Mouse (Mus musculus) macrophage (primary cell): Measurements from ENCODE around the gene E2f2. TPM values are rescaled to one million over a fixed set of nuclear protein-coding genes. Genes with fewer than 3 reads are reported as not detected.

ENCODE experiments used
- H3K27ac ChIP-seq: fragments of 350-480 bp; formaldehyde crosslinking; 2 replicates; pipeline ENCODE4 v1.9.0; 2021
- H3K36me3 ChIP-seq: fragments of 350-480 bp; formaldehyde crosslinking; 2 replicates; pipeline ENCODE4 v1.9.0; 2021; ENCODE audit errors: inconsistent target
- H3K4me3 ChIP-seq: fragments of 350-480 bp; formaldehyde crosslinking; 2 replicates; pipeline ENCODE4 v1.9.0; 2021; ENCODE audit errors: inconsistent target
- H3K79me2 ChIP-seq: fragments of 350-480 bp; formaldehyde crosslinking; 2 replicates; pipeline ENCODE4 v1.9.0; 2021; ENCODE audit errors: inconsistent target
- WGBS: methylation state at CpG from one replicate; pipeline ENCODE4 v1.1.7; 2026; ENCODE audit warnings: inconsistent platforms; ENCODE audit not compliant: missing documents; 5-methylcytosine and 5-hydroxymethylcytosine counted together
- polyA plus RNA-seq: library from polyadenylated mRNA; stranded (reverse); fragments of 250-400 nt; gene quantifications from 3 replicates; pipeline ENCODE4 v1.2.4, GENCODE M21; 2018; ENCODE audit warnings: inconsistent platforms

The E2f2 gene
- polyA plus RNA-seq, 1 experiment from 2014 or later = 1.5 TPM

DNA sequence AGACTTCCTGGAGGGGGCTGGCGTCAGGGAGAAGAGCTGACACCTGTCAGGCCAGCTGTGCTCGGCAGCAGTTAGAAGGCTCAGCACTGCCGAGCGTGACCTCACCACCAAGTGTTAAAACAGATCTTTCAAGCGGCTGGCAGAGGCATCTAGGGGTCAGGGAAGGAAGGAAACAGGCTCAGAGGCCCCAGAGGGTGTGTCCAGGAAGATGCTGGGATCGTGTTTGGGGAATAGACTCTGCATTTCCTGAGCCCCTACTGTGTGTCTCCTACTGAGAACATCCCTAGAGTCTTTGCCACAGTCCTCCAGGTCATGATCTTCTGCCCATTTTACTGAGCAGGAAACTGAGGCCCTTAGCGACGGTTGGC lies 5.0 kb downstream of the E2f2 start:
- peaks cover 72% of the 10 kb centered on the region for H3K79me2 ChIP-seq
- H3K27ac ChIP-seq = peak overlapping the region; percentile 81
- no peaks in the 10 kb centered on the region for H3K36me3 ChIP-seq
- whole genome bisulfite sequencing = 15% methylated on average over 8 of the region's 8 CpGs
- no peak overlapping the region for H3K4me3 ChIP-seq

DNA sequence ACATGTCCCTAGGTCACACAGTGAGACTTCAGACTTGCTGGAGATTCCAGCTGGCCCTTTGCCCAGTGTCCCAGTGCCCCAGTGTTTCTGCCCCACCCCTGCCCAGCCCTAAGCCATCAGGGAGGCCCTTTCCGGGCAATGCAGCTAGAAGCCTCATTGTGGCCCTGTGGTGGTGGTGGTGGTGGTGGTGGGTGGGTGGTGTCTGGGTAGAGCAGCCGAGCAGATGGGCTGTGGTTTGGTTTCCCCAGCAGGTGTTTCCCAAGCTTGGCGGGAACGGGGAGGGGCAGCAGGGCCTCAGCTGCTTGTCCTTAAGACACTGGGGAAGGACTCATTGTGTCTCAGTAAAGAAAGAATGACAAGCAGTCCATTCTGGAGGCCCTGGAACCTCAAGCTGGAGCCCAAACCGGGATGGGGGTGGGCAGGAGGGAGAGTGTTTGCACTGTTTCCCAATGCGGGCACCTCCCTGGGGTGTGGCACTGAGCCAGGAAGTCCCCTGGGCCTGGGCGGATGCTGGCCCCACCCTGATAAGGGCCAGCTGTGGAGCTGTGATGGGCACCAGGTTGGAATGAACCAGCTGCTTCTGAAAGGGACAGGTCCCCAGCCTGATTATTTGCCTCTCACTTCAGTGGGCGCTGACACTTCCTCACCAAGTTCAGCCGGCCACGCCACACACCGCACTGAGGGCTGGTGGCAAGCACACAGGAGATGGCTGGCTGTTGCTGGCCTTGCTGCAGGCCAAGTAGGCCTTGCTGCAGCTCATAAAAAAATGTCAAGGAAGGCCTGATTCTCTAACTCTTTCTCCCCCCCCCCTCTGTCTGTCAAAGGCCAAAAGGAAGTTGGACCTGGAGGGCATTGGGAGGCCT lies 5.6 kb downstream of the E2f2 start:
- Histone ChIP-seq H3K79me2 (peaks cover 71% of the 10 kb centered on the region), H3K4me3 (no peak overlapping the region), H3K27ac (peak overlapping the region; percentile 81), H3K36me3 (no peaks in the 10 kb centered on the region)
- 21% methylated on average over 11 of the region's 11 CpGs for WGBS

DNA sequence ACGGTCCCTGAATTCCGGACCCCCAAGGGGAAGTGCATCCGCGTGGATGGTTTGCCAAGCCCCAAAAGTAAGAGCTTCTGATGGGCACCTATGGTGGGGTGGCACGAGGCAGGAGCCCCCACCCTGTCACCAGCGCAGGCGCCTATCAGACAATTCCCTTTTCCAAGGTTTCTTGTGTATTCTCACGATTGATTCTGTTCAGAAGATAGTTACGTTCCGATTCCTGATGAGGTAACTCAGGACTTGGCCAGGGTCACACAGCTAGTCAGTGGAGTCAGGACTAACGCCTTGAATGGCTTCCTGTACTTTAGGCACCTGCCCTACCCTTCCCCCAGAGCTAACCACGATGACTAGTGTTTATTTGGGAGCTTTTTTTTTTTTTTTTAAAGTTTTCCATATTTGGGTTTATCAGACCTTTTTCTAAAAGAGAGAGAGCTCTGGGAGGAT lies 6.3 kb downstream of the E2f2 start:
- 24% methylated on average over 12 of the region's 12 CpGs for WGBS
- no peak overlapping the region for H3K4me3 ChIP-seq
- H3K36me3 ChIP-seq = no peaks in the 10 kb centered on the region
- H3K27ac ChIP-seq = peak overlapping the region; percentile 81
- H3K79me2 ChIP-seq = peaks cover 65% of the 10 kb centered on the region

DNA sequence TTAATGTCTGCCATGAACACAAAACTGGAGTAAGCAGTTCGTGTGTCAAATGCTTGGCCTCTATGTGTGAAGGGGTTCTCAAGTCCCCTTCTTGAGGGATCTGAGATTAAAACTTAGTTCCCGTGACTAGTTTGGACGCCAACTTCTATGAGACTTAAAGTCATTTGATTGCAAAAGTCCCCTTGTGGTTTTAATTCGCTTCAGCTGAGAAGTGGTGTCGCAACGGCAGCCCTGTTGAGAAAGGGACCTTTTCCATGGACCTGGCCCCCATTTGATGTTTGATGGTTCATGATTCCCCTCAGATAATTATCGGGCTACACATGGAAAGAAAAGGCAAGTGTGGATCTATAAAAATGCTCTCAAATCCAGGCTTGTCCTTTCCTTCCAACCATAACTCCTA lies 7.3 kb downstream of the E2f2 start:
- Histone ChIP-seq H3K36me3 (no peaks in the 10 kb centered on the region), H3K4me3 (no peak overlapping the region)
- 5% methylated on average over 7 of the region's 7 CpGs for WGBS

DNA sequence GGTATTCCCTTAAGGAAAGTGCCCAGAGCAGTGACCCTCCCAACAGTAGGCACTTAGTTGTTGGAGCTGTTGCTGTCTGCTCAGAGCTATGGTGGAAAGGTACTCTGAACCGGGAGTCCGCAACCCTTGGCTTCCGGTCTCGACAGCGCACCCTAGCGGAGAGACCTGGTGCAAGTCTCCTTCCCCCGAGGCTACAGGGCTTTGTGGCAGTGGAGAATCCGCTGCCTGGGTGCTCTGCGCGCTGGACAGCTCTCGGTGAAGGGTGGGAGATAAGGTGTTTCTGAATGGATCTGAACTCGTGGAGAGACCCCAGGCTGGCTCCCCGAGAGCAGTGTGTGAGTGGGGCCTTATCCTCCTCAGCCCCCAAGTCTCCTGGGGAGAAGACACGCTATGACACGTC lies 7.8 kb downstream of the E2f2 start:
- Histone ChIP-seq H3K4me3 (no peak overlapping the region), H3K36me3 (no peaks in the 10 kb centered on the region), H3K27ac (peak overlapping the region; percentile 81), H3K79me2 (peaks cover 50% of the 10 kb centered on the region)
- WGBS = 26% methylated on average over 15 of the region's 15 CpGs

More for the DNA sequence above, 7.3 kb downstream of the E2f2 start:
- peak overlapping the region; percentile 81 for H3K27ac ChIP-seq
- peaks cover 55% of the 10 kb centered on the region for H3K79me2 ChIP-seq

DNA sequence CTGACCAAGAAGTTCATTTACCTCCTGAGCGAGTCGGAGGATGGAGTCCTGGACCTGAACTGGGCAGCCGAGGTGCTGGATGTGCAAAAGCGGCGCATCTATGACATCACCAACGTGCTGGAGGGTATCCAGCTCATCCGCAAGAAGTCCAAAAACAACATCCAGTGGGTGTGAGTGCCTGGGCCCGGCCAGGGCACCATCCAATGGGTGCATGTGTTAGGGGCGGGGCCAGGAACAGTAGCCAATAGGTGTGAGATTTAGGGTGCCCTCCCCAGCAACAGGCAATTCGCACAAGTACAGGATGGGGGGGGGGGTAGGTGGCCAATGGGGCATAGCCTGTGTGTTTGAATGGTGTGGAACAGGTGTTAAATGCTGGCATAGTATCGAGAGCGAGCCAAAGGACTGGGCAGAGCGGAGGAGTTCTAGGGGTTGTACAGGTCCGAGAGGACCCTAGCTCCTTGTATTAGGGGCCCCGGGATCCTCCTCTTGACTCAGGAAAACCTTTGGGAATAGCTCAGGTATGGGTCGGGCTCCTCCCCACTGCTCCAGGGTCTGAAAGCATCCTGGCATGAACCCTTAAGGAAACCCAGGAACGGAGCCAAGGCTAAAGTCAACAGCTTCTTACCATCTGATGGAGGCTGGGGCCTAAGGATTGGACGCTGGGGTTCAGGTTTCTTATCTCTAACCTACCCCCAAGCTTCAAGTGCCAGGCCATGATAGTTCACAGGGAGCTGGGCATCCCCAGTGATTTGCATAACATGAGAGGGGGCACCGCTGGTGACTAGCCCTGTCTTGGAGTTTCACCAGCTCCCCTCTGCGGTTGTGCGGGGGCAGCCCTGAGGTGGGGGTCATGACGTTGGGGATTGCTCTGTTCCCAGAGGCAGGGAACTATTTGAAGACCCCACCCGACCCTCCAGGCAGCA lies 8.5 kb downstream of the E2f2 start:
- Histone ChIP-seq H3K36me3 (no peaks in the 10 kb centered on the region), H3K4me3 (no peak overlapping the region), H3K79me2 (peaks cover 43% of the 10 kb centered on the region), H3K27ac (0 out of 2 replicates have a peak overlapping the region, but pooled peaks have one; percentile 81)
- 77% methylated on average over 21 of the region's 23 CpGs for WGBS

DNA sequence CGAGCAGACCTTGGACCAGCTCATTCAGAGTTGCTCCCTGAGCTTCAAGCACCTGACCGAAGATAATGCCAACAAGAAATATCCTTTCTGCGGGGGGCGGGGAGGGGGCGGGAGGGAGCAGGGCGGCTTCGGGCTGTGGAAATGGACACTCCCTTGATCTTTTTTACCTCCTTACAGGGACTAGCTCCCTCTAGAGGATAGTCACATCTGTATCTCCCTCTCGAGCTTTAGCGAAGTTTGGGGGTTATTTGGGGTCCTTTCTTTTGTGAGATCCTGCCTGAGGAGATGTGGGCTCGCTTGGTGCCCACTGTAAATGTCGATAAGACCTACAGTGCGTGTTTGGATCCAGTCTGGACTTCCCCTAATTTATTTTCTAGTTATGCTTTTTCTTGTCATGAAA lies 9.2 kb downstream of the E2f2 start:
- H3K79me2 ChIP-seq = peaks cover 36% of the 10 kb centered on the region
- 51% methylated on average over 12 of the region's 12 CpGs for WGBS
- H3K27ac ChIP-seq = no peak overlapping the region
- no peaks in the 10 kb centered on the region for H3K36me3 ChIP-seq
- H3K4me3 ChIP-seq = no peak overlapping the region

DNA sequence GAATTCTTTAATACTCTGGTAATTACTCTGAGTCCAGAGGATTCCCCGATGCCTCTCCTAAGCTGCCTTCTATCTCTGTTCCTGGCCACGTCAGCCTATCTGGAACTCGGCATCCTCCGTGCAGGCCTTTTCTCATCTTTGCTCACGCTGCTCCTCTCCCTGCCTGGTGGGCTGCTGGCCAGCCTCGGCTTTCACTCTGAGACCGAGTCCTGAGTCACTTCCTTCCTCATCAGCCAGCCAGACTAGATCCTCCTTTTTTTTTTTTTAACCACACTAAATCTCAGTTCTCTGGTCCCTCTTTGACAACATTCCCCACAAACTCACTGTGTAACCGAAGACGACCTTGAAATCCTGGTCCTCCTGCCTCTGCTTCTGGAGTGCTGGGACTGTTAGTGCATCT lies 13.2 kb downstream of the E2f2 start:
- H3K79me2 ChIP-seq = peaks cover 13% of the 10 kb centered on the region
- peak overlapping the region; percentile 56 for H3K27ac ChIP-seq
- H3K36me3 ChIP-seq = no peaks in the 10 kb centered on the region
- 1% methylated on average over 9 of the region's 9 CpGs for WGBS
- H3K4me3 ChIP-seq = no peak overlapping the region

DNA sequence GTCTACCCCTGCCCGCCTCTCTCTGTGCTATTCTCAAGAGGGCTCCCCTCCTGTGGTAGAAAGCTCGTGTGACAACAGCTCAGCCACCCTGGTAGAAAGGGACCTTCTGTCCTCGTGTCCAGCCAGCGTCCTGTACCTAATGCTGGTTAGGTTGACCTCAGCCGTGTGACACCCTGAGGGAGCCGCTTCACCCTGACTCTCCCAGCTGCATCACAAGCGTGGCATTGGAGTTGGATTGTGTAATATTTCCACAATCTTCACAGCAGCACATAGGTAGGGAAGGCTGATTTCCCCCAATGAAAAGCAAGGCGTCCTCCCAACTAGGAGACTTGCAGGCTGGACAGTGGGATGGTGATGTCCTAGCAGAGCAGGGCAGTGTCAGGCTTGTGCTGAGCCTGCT lies 14.1 kb downstream of the E2f2 start:
- H3K4me3 ChIP-seq = no peak overlapping the region
- H3K27ac ChIP-seq = peak overlapping the region; percentile 56
- 81% methylated on average over 8 of the region's 8 CpGs for WGBS
- H3K79me2 ChIP-seq = peaks cover 4% of the 10 kb centered on the region; the same call in 1 of the 2 replicates
- H3K36me3 ChIP-seq = no peaks in the 10 kb centered on the region

DNA sequence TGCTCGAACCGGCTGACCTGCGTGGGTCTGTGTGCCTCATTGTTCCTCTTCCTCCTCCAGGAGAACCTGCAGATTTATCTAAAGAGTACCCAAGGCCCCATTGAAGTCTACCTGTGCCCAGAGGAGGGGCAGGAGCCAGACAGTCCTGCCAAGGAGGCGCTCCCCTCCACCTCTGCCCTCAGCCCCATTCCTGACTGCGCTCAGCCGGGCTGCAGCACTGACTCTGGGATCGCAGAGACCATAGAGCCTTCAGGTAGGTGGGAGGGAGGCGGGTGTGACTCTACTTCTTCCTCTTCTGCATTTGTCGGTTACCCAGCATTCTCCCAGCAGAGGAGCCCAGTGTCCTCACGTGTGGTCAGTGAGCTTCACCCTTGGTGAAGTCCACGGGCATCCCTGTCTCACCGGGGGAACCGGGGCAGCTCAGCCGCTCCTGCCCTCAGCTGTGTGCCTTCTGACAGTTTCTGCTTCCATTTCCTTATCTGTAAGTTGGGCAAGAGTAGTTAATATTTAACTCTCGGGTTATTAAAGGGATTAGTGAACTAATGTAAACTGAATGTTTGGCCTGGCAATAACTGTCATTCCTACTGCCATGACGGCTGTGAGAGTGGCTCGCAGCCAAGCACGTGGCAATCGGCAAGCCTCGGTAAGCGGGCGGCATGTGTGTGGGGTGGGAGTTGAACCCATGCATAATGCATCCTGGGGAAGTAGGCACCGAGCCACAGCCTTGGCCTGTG lies 14.7 kb downstream of the E2f2 start:
- 73% methylated on average over 23 of the region's 23 CpGs for WGBS
- Histone ChIP-seq H3K4me3 (no peak overlapping the region), H3K79me2 (no peaks in the 10 kb centered on the region), H3K36me3 (no peaks in the 10 kb centered on the region), H3K27ac (no peak overlapping the region)

DNA sequence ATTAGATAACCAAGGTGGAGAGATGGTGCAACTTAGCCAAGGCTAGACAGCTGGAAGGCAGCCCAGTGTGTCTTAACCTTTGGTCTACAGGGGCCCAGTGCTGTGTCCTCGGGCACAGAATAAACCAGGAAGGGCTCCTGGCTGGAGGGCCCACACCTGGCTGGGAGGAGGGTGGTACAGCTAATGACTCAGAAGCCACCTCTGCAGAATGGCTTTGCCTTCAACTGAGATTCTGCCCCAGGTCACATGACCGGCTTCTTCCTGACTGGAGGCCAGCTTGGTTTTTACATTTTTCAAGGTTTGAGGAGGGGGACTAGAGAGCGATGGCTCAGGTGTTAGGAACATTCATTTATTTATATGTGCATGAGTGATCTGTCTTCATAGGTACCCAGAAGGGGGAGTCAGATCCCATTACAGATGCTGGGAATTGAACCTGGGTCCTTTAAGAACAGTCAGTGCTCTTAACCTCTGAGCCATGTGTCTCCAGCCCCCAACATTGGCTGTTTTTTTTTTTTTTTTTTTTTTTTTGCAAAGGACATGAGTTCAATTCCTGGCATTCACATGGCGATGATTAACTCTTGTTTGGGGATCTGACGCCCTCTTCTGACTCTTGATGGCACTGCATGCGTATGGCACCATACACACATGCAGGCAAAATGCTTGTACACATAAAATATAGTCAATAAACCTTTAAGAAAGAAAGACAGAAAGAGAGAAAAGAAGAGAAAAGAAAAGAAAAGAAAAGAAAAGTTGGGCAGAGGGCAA lies 17.0 kb downstream of the E2f2 start:
- Histone ChIP-seq H3K27ac (no peak overlapping the region), H3K36me3 (no peaks in the 10 kb centered on the region), H3K79me2 (no peaks in the 10 kb centered on the region), H3K4me3 (no peak overlapping the region)
- 83% methylated on average over 6 of the region's 6 CpGs for WGBS

DNA sequence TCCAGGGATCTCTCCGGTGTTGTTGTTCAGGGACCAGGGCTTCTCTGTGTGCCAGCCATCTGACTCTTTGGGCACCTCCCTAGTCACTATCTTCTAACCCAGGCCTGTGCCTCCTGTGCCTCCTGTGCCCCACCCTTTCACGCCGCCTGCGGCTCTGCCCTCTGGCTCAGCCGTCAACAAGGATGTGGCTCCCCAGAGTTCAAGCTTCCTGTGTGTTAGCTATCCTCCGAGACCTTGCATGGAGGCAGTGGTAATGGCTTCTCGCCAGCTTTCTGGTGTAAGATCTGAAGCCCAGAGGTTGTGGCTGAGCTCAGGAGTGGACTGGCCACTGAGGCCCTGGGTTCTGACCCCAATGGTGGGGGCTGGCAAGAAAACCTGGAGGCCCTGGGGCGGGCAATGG lies 17.7 kb downstream of the E2f2 start:
- H3K27ac ChIP-seq = no peak overlapping the region
- H3K4me3 ChIP-seq = no peak overlapping the region
- 58% methylated on average over 8 of the region's 8 CpGs for WGBS
- no peaks in the 10 kb centered on the region for H3K79me2 ChIP-seq
- no peaks in the 10 kb centered on the region for H3K36me3 ChIP-seq

DNA sequence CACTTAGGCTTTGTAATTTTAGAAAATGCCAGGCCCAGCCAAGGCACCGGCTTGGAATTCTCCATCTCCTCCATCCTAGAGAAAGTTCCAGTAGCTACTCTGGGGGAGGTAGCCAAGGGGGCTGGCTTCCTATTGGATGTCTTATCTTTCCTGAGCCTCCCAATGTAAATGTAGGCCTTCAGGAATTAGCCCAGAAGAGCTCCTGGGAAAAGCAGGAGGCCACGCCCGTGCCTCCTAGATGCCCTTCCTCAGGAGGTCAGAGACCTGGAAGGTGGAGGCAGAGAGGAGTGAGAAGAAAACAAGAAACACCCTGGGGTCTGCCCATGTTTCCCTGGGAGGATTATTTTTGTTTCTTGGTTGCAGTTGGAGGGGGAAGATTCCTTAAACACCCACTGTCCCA lies 21.4 kb downstream of the E2f2 start:
- Histone ChIP-seq H3K36me3 (no peaks in the 10 kb centered on the region), H3K79me2 (no peaks in the 10 kb centered on the region), H3K4me3 (no peak overlapping the region), H3K27ac (no peak overlapping the region)
- WGBS = 96% methylated on average over 3 of the region's 3 CpGs

DNA sequence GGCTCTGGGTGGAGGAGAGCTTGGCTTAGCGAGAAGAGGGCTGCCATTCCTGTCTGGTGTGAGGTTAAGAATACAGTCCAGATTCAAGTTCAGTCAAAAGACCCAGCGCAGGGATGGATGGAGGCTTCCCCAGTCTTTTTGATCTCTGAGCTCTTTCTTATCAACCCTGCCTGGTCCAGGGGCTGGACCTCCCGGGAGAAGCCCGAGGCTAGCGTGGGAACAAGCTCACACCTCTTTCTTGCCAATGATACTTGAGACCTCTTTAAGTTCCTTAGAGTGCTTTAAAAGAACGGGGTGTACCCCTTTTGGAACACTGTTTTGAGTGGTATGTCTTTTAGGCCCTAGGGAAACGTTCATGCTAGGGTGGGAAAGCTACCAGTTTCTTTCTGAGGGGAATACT lies 22.8 kb downstream of the E2f2 start:
- 88% methylated on average over 7 of the region's 7 CpGs for WGBS
- Histone ChIP-seq H3K79me2 (no peaks in the 10 kb centered on the region), H3K36me3 (no peaks in the 10 kb centered on the region), H3K27ac (no peak overlapping the region), H3K4me3 (no peak overlapping the region)
